Mouse (Mus musculus): ENCODE data around the gene Ddc. TPM values are rescaled to one million over a fixed set of nuclear protein-coding genes. Genes with fewer than 3 reads are reported as not detected.

Gene Ddc
- total RNA-seq, 2 experiments from 2014 or later: 60.8 to 74.0 TPM

Other genes starting within 250 kb of the Ddc start
- 1 to 10 TPM; 2.6 to 3.9 TPM for gene Ikzf1, start 213.1 kb downstream of the Ddc start, total RNA-seq (2021)
- 1 to 10 TPM; 1.3 TPM for gene Fignl1, start 89.2 kb downstream of the Ddc start, total RNA-seq (2021)
- gene Grb10, start 140.5 kb upstream of the Ddc start, total RNA-seq (2021): 10 to 100 TPM; 61.1 to 71.2 TPM